Mouse (Mus musculus): ENCODE data around the gene Pde2a.

DNA sequence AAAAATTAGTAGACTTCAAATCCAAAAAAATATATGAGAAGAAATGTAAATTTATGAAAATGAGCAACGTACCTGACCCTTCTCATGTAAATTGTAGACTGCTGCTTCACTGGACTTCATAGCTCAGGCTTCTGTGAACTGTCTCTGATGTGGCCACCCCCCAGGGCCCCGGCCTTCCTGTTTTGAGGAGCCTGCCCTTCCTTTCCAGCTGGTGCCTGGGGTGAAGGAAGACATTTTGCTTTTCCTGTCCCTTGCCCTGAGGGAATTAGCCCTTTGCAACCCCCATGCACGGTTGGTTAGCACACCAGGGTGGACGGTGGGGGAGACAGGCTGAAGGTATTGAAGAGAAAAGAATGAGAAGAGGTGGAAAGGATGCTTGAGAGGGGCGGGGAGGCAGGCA, 35.3 kb downstream of the Pde2a start:
- TF ChIP-seq POLR2A (IDR thresholded peaks at IDR 0.05; ENCODE audit: borderline replicate concordance, control insufficient read depth, low read depth, low read length) (no peak), CTCF (IDR thresholded peaks at IDR 0.05; ENCODE audit: control insufficient read depth, insufficient read depth, low read length) (no peak)
